Mouse (Mus musculus) left cerebral cortex, adult 9 months (tissue): ENCODE data around the gene Cyp4a29.
"Not testable (repeated sequence)": the region's sequence is repeated elsewhere in the genome, so short reads cannot be mapped to it uniquely, and the experiment has no call there.

ENCODE experiments used
- DNase-seq, 2 experiments: peaks; one replicate each; pipeline ENCODE4 v3.0.0; 2022; ENCODE audit warnings: low spot score in 2 of 2

The Cyp4a29 gene

GRCm38 (mm10) chr4:115241784-115242183 is at the start of gene Cyp4a29:
Gene Cyp4a29 (plus strand): TSS chr4:115242084.
- DNase-seq = no peak

- not testable (repeated sequence) for DNase-seq
These were observed 9.0 kb upstream of the Cyp4a29 start for GRCm38 (mm10) chr4:115232901-115233300.

GRCm38 (mm10) chr4:115236462-115237096 is 5.3 kb upstream of the Cyp4a29 start:
- DNase-seq = no peak

- DNase-seq = not testable (repeated sequence)
These were observed 23.0 kb downstream of the Cyp4a29 start for GRCm38 (mm10) chr4:115264687-115265569.

- not testable (repeated sequence) for DNase-seq
These were observed 36.5 kb downstream of the Cyp4a29 start for GRCm38 (mm10) chr4:115278215-115278982.

GRCm38 (mm10) chr4:115280342-115280741 is 38.5 kb downstream of the Cyp4a29 start:
- no peak for DNase-seq

GRCm38 (mm10) chr4:115280779-115281178 is 38.9 kb downstream of the Cyp4a29 start:
- not testable (repeated sequence) for DNase-seq

- DNase-seq = not testable (repeated sequence)
These were observed 39.4 kb downstream of the Cyp4a29 start for GRCm38 (mm10) chr4:115281231-115281767.

DNA sequence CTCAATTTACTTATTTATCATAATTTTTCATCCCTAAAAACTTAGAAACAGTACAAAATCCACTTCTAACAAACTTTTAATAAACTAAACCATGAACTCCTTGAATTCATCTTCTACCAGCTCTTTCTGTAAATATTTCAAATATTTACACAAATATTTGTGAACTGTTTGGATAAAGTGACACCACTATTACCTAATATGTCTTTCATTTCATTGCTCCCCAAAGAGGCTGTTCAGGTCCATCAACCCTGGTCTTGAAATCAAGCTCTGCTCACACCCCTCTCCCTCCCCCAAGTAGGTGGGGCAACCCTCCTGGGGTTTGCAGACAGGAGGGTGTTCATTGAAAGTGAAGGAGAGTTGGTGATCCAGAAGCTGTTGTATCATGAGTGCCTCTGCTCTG is 56.9 kb downstream of the Cyp4a29 start, which contains the start of gene Cyp4a12a:
Cyp4a12a (plus strand) TSS at position 301 of the 400 bp plus-strand sequence.
- not testable (repeated sequence) for DNase-seq
